Mouse (Mus musculus) C2C12 (cell line): Measurements from ENCODE around the gene Ttll11. TPM values are rescaled to one million over a fixed set of nuclear protein-coding genes. Genes with fewer than 3 reads are reported as not detected.

Source experiments
- H3K27me3 ChIP-seq: one replicate; pipeline ENCODE4 v1.6.1; 2011; ENCODE audit not compliant: control insufficient read depth, insufficient read depth, insufficient read length
- H3K36me3 ChIP-seq: one replicate; pipeline ENCODE4 v1.6.1; 2011; ENCODE audit not compliant: control insufficient read depth, insufficient read depth
- H3K4me3 ChIP-seq: one replicate; pipeline ENCODE4 v1.5.1; 2011; ENCODE audit warnings: mild to moderate bottlenecking, control low read depth; ENCODE audit not compliant: poor library complexity, insufficient read depth, severe bottlenecking
- H3K79me2 ChIP-seq: one replicate; pipeline ENCODE4 v1.6.1; 2011; ENCODE audit not compliant: control insufficient read depth, insufficient read depth
- H3K79me3 ChIP-seq: one replicate; pipeline ENCODE4 v1.6.1; 2011; ENCODE audit warnings: low read depth, control low read depth
- H3ac ChIP-seq: one replicate; pipeline ENCODE3; 2011; ENCODE audit warnings: low read depth; ENCODE audit not compliant: control insufficient read depth, insufficient read length
- CEBPB ChIP-seq: IDR thresholded peaks from one replicate; pipeline ENCODE4 v1.6.1; 2011; ENCODE audit warnings: low read depth, mild to moderate bottlenecking, control low read depth, moderate library complexity
- CTCF ChIP-seq: IDR thresholded peaks from one replicate; pipeline ENCODE4 v1.5.1; 2011; ENCODE audit not compliant: control insufficient read depth, insufficient read depth, insufficient read length
- FOSL1 ChIP-seq: IDR thresholded peaks from one replicate; pipeline ENCODE4 v1.8.0; 2011; ENCODE audit warnings: mild to moderate bottlenecking, low read length; ENCODE audit not compliant: poor library complexity, insufficient read depth, severe bottlenecking
- MAX ChIP-seq: IDR thresholded peaks from one replicate; pipeline ENCODE4 v1.6.1; 2011; ENCODE audit warnings: mild to moderate bottlenecking, control low read depth
- MYOD1 ChIP-seq: IDR thresholded peaks from one replicate; pipeline ENCODE4 v1.6.1; 2011; ENCODE audit warnings: low read depth; ENCODE audit not compliant: control insufficient read depth, insufficient read length
- MYOG ChIP-seq: IDR thresholded peaks from one replicate; pipeline ENCODE4 v1.6.1; 2011; ENCODE audit not compliant: control insufficient read depth, insufficient read length; ENCODE audit errors: extremely low read depth
- USF1 ChIP-seq: IDR thresholded peaks from one replicate; pipeline ENCODE4 v1.6.1; 2011; ENCODE audit warnings: low read depth, mild to moderate bottlenecking, control low read depth, moderate library complexity
- polyA plus RNA-seq: library from polyadenylated mRNA; unstranded; fragments of >200 nt; fragmentation: generic; extraction: Trizol; gene quantifications from one replicate; pipeline ENCODE4 v1.2.1, GENCODE M21; 2012; ENCODE audit warnings: missing spikeins

The Ttll11 gene
- polyA plus RNA-seq, 1 experiment, result 7.0 TPM

DNA sequence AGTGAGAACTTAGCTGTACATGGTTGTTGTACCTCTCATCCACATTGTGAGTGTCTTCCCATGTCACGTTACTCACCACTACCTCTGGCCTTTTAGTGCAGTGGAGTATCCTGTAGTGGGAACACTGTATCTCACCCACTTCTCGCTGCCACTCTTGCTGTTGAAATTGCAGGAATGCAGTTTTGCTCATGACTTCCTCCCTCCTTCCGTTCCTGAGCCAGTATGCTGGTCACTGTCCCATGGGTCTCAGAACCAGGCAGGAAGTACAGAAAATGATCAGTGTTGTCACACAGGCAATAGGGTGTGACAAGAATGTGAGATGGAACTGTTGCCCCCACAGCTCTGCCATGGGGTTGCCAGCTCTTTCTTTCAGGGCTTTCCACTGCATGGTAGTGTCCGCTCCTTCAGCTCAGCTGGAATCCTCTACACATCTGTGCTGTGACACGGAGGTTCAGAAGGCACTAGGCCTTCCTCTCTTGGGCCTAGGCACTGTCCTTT lies 261.7 kb downstream of the Ttll11 start:
- Histone ChIP-seq H3ac (no peak overlapping the region), H3K4me3 (no peak overlapping the region), H3K27me3 (no peaks in the 10 kb centered on the region), H3K36me3 (peaks cover 36% of the 10 kb centered on the region), H3K79me2 (no peaks in the 10 kb centered on the region), H3K79me3 (no peaks in the 10 kb centered on the region)
- TF ChIP-seq MYOD1, result no peak
- no peak for TF ChIP-seq USF1
- no peak for TF ChIP-seq MAX
- no peak for TF ChIP-seq FOSL1
- no peak for TF ChIP-seq CTCF
- no peak for TF ChIP-seq CEBPB
- no peak for TF ChIP-seq MYOG

GRCm38 (mm10) chr2:35716175-35716574 lies 263.5 kb downstream of the Ttll11 start:
- H3K79me2 ChIP-seq, result no peaks in the 10 kb centered on the region
- H3K27me3 ChIP-seq, result no peaks in the 10 kb centered on the region
- H3K36me3 ChIP-seq, result peaks cover 48% of the 10 kb centered on the region
- H3K4me3 ChIP-seq, result no peak overlapping the region
- no peak for TF ChIP-seq MYOD1
- TF ChIP-seq USF1, result no peak
- no peak for TF ChIP-seq CTCF
- no peak overlapping the region for H3ac ChIP-seq
- no peaks in the 10 kb centered on the region for H3K79me3 ChIP-seq

- H3K27me3 ChIP-seq, result no peaks in the 10 kb centered on the region
- H3K36me3 ChIP-seq, result peaks cover 47% of the 10 kb centered on the region
- H3K4me3 ChIP-seq, result no peak overlapping the region
- no peak overlapping the region for H3ac ChIP-seq
- TF ChIP-seq MYOD1, result no peak
- no peak for TF ChIP-seq MYOG
- H3K79me3 ChIP-seq, result no peaks in the 10 kb centered on the region
- no peaks in the 10 kb centered on the region for H3K79me2 ChIP-seq
Measured at GRCm38 (mm10) chr2:35715485-35715884, 264.2 kb downstream of the Ttll11 start.

DNA sequence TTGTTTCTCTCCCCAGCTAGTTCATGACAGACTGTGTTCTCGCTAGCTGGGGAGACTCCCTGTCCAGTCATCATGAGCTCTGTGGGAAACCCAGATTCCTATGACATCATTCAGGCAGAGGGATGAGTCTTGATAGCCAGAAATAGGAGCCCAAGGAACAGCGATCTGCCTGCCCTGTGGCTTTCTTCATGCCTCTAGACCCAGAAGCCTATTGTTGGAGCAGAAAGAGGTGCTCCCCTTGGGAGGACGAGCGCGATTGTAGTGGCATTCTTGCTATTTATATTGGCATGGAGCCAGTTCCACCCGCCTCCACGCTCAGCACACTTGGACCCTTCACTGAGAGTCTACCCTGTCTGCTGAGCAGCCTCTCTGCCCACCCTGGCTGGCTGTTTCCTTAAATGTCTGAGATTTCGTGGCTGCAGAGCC lies 265.0 kb downstream of the Ttll11 start:
- Histone ChIP-seq H3K79me3 (no peaks in the 10 kb centered on the region), H3K36me3 (peaks cover 53% of the 10 kb centered on the region), H3K4me3 (no peak overlapping the region), H3K79me2 (no peaks in the 10 kb centered on the region), H3K27me3 (no peaks in the 10 kb centered on the region), H3ac (no peak overlapping the region)
- TF ChIP-seq USF1 (no peak), CEBPB (no peak), MAX (no peak), FOSL1 (no peak), CTCF (no peak), MYOG (no peak), MYOD1 (no peak)

DNA sequence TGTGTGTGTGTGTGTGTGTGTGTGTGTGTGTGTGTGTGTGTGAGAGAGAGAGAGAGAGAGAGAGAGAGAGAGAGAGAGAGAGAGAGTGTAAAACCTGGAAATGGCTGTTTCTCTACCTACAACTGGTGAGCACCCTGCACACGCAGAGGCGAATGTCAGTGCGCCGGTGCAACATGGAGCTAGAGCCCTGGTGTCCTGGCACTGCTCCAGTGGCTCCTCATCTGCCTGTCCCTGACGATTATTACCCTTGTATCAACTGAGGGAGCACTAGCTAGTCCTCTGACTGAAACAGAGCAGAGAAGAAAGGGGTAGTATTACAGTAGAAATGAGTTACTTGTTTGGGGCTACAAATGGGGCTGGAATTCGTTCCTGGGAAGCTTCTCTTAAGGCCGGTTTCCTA lies 266.3 kb downstream of the Ttll11 start:
- Histone ChIP-seq H3K27me3 (no peaks in the 10 kb centered on the region), H3K36me3 (peaks cover 57% of the 10 kb centered on the region), H3K79me3 (no peaks in the 10 kb centered on the region), H3ac (no peak overlapping the region), H3K79me2 (no peaks in the 10 kb centered on the region), H3K4me3 (no peak overlapping the region)
- no peak for TF ChIP-seq FOSL1
- no peak for TF ChIP-seq USF1
- no peak for TF ChIP-seq CTCF
- no peak for TF ChIP-seq MYOG
- TF ChIP-seq MAX, result no peak
- TF ChIP-seq MYOD1, result no peak
- TF ChIP-seq CEBPB, result no peak

GRCm38 (mm10) chr2:35712611-35713010 lies 267.1 kb downstream of the Ttll11 start:
- Histone ChIP-seq H3K79me2 (no peaks in the 10 kb centered on the region), H3ac (no peak overlapping the region), H3K36me3 (peaks cover 57% of the 10 kb centered on the region), H3K79me3 (no peaks in the 10 kb centered on the region), H3K27me3 (no peaks in the 10 kb centered on the region), H3K4me3 (no peak overlapping the region)
- TF ChIP-seq MYOD1, result no peak
- no peak for TF ChIP-seq MAX
- no peak for TF ChIP-seq FOSL1
- TF ChIP-seq USF1, result no peak
- no peak for TF ChIP-seq CTCF
- no peak for TF ChIP-seq MYOG
- TF ChIP-seq CEBPB, result no peak
